Mouse (Mus musculus) regulatory T cell (primary cell): ENCODE data around the gene Ddr1.
"Not testable (repeated sequence)": the region's sequence is repeated elsewhere in the genome, so short reads cannot be mapped to it uniquely, and the experiment has no call there.

Experiments
- in situ Hi-C: fragments of 300-600 bp; cut with MboI, MseI; formaldehyde crosslinking; loops from one replicate; pipeline ENCODE4 v1.15.1; 2025; ENCODE audit warnings: high pct_unique_total_duplicates

The Ddr1 gene

DNA sequence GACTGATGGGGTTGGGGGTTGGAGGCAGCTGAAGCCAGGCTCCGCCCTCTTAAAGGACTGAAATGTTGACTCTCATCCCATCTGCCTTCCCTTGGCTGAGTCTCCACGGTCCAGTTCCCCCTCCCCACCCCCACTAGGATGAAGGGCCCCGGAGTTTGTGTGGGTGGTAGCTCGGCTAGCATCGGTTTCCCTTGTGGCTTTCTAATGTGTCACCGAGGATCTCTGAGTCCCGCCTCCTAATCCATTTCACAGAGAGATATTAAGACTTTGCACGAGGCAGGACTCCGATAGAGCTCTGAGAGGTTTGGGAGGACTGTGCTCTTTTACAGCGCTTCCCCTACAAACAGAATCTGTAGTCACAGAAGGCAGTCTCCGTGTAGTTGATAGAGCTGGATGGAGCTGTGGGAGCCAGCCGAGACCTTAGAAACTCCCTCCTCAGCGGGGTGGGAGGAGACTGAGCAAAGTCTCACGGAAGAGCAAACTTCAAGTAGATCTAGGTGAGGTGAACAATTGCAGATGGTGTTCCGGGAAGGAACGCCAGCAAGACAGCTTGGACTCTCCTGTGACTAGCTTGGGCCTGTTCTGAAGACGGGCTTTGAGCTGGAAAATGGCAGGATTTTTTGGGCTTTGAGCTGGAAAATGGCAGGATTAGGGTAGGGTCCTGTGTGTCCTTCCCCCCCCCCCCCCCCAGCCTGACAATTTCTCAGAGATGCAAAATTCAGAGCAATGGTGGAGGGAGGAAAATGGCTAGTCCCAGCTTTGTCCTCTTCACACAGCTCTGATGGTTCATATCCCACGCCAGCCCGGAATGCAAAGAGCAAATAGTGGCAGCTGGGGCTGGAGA is at the start of gene Ddr1:
Gene Ddr1, minus strand, starts transcription at position 1 of the 844 bp plus-strand sequence.
- in situ Hi-C loops: no loop called here

- in situ Hi-C loops: no loop called here
These were observed 49.2 kb upstream of the Ddr1 start for GRCm38 (mm10) chr17:35753668-35754067.

GRCm38 (mm10) chr17:35752221-35752811 is 47.9 kb upstream of the Ddr1 start:
- in situ Hi-C loops: no loop called here

- in situ Hi-C loops: no loop called here
These were observed 45.3 kb upstream of the Ddr1 start for GRCm38 (mm10) chr17:35749685-35750084.

DNA sequence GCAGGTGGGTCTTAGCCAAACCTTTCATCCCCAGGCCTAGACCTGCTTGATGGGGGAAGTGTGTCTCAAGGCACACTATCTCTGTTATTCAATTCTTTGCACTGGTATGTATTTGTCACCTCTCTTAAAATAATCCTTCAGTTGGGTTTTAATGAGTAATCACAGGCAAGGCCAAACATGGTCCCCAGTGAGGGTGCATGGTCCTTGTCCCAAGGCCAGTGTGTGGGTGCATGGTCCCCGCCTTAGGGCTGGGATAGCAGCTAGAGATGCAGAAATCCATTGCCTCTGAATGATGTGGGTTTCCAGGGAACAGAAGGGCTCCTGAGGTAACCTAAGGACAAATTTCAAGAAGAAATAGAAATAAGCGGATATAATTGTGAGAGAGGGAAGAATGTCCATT is 39.9 kb upstream of the Ddr1 start:
- in situ Hi-C loops: no loop called here

- in situ Hi-C loops: no loop called here
These were observed 38.5 kb upstream of the Ddr1 start for GRCm38 (mm10) chr17:35742948-35743347.

- in situ Hi-C loops: no loop called here
These were observed 37.3 kb upstream of the Ddr1 start for GRCm38 (mm10) chr17:35741589-35742226.

DNA sequence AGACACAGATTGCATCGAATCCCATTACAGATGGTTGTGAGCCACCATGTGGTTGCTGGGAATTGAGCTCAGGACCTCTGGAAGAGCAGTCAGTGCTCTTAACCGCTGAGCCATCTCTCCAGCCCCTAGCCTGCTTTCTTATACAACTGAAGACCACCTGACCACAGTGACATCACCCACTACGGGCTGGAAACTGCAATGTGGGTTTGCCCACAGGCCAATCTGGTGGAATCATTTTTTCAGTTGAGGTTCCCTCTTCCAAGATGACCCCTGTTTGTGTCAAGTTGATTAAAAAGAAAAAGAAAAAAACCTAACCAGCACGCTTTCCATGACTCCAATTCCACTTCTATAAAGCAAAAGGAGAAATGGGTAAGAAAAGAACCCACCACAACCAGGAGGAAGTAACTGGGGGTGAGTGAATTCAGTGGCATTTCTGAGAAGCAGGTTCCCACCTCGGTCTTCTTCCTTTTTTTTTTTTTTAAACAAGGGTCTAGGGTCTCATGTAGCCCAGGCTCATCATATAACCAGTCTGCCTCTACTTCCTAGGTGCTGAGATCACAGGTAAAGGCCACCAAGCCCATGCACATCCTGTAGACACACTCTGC is 36.0 kb upstream of the Ddr1 start:
- in situ Hi-C loops: no loop called here

- in situ Hi-C loops: loop anchor here (5.0 kb wide), 1 partner anchor 83 kb away; the partner anchor contains the start of genes Flot1 and Ier3
These were observed 35.3 kb upstream of the Ddr1 start for GRCm38 (mm10) chr17:35739675-35740074.

GRCm38 (mm10) chr17:35737743-35738142 is 33.3 kb upstream of the Ddr1 start:
- in situ Hi-C loops: loop anchor here (5.0 kb wide), 1 partner anchor 85 kb away; the partner anchor contains the start of genes Flot1 and Ier3

- in situ Hi-C loops: loop anchor here (5.0 kb wide), 1 partner anchor 86 kb away; the partner anchor contains the start of genes Flot1 and Ier3
These were observed 32.0 kb upstream of the Ddr1 start for GRCm38 (mm10) chr17:35736280-35736960.

DNA sequence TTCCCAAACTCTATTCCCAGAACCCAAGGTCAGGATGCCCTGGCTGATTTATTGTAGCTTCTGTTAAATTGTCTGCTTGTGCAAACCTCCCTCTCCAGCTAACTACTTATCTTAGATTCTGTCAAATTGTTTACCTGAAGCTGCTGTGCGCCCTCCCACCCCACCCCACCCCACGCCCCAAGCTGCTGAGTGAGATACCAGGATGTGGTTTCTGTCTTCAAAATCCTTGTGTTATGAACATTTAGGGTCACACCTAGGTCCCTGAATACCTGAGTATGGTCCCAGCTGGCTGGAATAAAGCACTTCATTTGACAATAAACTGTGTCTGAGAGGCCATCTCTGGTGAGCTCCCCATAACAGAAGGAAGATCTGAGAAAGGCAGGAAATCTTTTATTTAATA is 30.1 kb upstream of the Ddr1 start:
- in situ Hi-C loops: no loop called here

DNA sequence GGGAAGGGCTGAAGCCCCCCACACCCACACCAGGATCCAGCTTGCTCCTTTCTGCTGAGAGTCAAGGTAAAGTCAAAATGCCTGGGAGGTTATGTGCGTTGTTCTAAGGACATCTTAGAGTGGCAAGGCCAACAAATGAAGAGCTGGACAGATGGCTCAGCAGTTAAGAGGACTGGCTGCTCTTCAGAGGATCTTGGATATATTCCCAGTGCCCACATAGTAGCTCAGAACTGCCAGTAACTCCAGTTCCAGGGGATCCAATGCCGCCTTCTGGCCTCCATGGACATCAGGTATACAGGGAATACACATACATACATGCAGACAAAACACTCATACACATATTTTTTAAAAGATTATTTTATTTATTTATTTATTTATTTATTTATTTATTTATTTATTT is 29.0 kb upstream of the Ddr1 start:
- in situ Hi-C loops: no loop called here

- in situ Hi-C loops: no loop called here
These were observed 27.2 kb upstream of the Ddr1 start for GRCm38 (mm10) chr17:35731431-35732145.

GRCm38 (mm10) chr17:35730112-35730511 is 25.7 kb upstream of the Ddr1 start:
- in situ Hi-C loops: not testable (repeated sequence)

DNA sequence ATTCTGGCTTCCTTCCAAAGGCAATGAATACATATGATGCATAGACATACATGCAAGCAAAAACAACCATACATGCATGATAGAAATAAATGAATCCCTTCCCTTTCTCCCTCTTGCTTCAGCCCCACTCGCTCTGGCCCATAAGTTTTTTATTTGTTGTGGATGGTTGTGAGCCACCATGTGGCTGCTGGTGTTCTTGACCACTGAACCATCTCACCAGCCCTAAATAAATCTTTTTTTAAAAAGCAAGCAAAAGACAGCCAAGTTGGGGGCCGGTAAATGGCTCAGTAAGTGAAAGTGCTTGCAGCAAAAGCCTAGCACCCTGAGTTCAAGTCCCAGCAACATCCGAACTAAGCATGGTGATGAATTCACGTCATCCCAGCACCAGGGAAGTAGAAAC is 24.4 kb upstream of the Ddr1 start:
- in situ Hi-C loops: no loop called here

DNA sequence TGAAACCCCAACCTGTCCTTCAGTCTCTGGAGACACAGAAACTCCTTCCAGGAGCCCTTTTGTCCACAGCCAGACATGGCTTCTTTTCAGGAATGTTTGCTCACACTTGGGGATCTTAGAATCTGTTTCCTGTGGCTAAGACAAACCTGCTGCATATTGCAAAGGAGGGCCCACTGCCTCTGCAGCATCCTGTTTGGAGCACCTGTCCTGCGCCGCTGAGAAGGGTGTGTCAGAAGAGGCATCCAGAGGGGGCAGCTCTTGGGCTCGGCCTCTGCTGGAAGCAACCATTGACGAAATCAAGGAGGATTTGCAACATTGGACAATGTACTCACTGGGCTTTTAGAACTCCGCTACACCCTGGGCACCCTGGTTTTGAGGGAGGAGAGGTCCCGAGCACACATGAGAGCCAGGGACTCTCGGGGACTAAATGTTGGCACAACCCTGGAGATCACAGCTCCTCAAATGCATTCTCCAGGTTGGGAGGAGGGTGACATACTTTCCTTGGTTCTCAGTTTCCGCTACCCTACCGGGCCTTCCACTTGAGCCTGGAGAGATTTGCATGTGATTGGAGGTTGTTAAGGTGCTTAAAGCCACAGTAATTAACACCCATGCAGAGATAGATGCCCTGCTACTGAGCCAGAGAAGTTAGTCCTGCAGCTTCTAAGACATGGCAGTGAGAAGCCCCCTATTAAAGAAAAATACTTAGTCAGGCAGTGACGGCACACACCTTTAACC is 23.2 kb upstream of the Ddr1 start:
- in situ Hi-C loops: no loop called here

GRCm38 (mm10) chr17:35727028-35727427 is 22.6 kb upstream of the Ddr1 start:
- in situ Hi-C loops: no loop called here

DNA sequence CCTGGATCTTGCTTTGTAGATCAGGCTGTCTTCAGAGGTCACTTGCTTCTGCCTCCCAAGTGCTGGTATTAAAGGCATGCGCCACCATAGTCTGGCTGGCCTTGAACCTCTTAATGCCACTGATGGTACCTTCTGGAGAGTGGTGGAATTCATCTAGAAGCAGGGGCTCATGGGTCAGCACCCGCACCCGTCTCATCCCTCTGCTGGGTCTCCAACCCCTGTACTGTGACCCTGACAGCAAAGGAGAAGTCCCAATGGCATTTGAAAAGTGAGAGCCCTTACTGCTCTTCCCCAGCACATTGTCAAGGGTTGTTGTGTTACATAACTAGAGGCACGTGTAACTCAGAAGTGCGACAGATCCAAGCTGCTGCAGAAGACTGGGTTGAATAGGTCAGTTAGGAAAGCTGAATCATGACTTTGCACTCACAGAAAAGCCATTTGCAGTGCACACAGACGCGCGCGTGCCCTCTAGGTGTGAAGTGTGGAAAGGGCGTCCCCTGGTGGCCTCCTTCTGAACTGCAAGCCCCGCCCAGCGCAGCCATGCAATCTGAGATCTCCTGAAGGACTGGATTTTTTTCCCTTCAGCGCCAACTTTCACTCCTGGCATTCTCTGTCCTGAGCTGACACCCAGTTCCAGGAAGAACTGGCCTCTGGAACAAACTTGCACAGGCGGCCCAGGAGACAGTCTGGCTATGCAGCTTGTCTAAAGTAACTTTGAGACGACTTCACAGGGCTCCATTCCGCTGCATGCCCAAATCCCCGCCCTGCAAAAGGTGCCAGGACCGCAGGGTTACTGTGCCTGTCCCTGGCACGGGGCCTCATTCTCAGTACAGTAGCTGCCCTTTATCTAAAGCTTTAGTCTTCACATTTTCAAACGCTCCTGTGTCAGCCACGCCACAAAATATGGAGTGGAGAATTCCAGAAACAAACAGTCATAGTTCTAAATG is 21.1 kb upstream of the Ddr1 start:
- in situ Hi-C loops: no loop called here
